In genomic region chr15:31619521-31619920, GRCm38 (mm10) we compare ENCODE assay signal across 15 mouse cellular contexts. TPM values are rescaled to one million over a fixed set of nuclear protein-coding genes. Genes with fewer than 3 reads are reported as not detected.
DNase-seq lines count a peak whose midpoint lies in the region; ATAC-seq and TF ChIP-seq lines count a peak whose summit lies in the region.
"Had no signal": no experiment of that assay in that cellular context is flagged by ENCODE, and none has a peak within 500 bp of the region (broad histone marks: within the 10 kb centered on the region; RNA-seq: fewer than 3 reads in every experiment).

No protein-coding gene starts in this region.

- 87% methylated on average over 8 of the region's 8 CpGs for WGBS in kidney, embryonic 15.5 days
- 87% methylated on average over 8 of the region's 8 CpGs for WGBS in kidney, adult 2 months
- 88% methylated on average over 8 of the region's 8 CpGs for WGBS in lung, postnatal 0 days

- no peaks in the 10 kb centered on the region for H3K79me2 ChIP-seq in MEL (ENCODE audit: control insufficient read depth, insufficient read depth, low read length, poor library complexity)

- TF ChIP-seq CTCF in kidney, adult 2 months (conservative IDR thresholded peaks at IDR 0.05; ENCODE audit: insufficient read depth, insufficient read length, low read depth, low read length) = no peak
- peak; percentile 33 for TF ChIP-seq CTCF in lung, postnatal 0 days (IDR thresholded peaks at IDR 0.05)
- TF ChIP-seq CTCF in MEL (IDR thresholded peaks at IDR 0.05 in 2 of 3, conservative IDR thresholded peaks at IDR 0.05 in 1 of 3; ENCODE audit: control insufficient read depth in 1 of 3, insufficient read depth in 1 of 3, low read depth in 2 of 3, low read length in 3 of 3, poor library complexity in 1 of 3, severe bottlenecking in 1 of 3) = no peak

- no peak for TF ChIP-seq EP300 in lung, postnatal 0 days (IDR thresholded peaks at IDR 0.05)
- TF ChIP-seq EP300 in MEL (IDR thresholded peaks at IDR 0.05; ENCODE audit: low read depth in 1 of 2, low read length in 2 of 2) = no peak

- peak; percentile 35 for DNase-seq in adrenal gland, postnatal 14 days
- no peak for DNase-seq in adrenal gland, adult 8-10 months
- no peak for DNase-seq in kidney, adult 2 months
- no peak for DNase-seq in lung, postnatal 0 days (ENCODE audit: low spot score)
- DNase-seq in lung, postnatal 4 days = no peak
- DNase-seq in MEL (ENCODE audit: low read depth, low spot score) = peak; percentile 29
- DNase-seq: cerebellum, adult 11 months; heart, adult 18-20 months; kidney, adult 18-20 months had no signal

- no peak overlapping the region for H3K4me2 ChIP-seq in kidney, embryonic 15.5 days
- no peak overlapping the region for H3K4me2 ChIP-seq in lung, postnatal 0 days (replicated peaks; ENCODE audit: low read depth, low read length)
- H3K4me2 ChIP-seq: neural tube, embryonic 12.5 days had no signal

- no peaks in the 10 kb centered on the region for H3K27me3 ChIP-seq in kidney, embryonic 15.5 days
- H3K27me3 ChIP-seq in kidney, adult 2 months (replicated peaks; ENCODE audit: control insufficient read depth, insufficient read depth, low read length) = no peaks in the 10 kb centered on the region
- no peaks in the 10 kb centered on the region for H3K27me3 ChIP-seq in lung, postnatal 0 days (replicated peaks; ENCODE audit: insufficient read depth, low read length)
- no peaks in the 10 kb centered on the region for H3K27me3 ChIP-seq in MEL (ENCODE audit: control insufficient read depth in 1 of 2, insufficient read depth in 2 of 2, low read length in 2 of 2)
- H3K27me3 ChIP-seq: neural tube, embryonic 12.5 days had no signal

- H3K4me1 ChIP-seq in kidney, embryonic 15.5 days = no peaks in the 10 kb centered on the region
- no peaks in the 10 kb centered on the region for H3K4me1 ChIP-seq in kidney, adult 2 months (ENCODE audit: control insufficient read depth, insufficient read depth, low read length)
- no peaks in the 10 kb centered on the region for H3K4me1 ChIP-seq in lung, postnatal 0 days (ENCODE audit: insufficient read depth, low read depth, low read length)
- H3K4me1 ChIP-seq in MEL (ENCODE audit: control insufficient read depth in 1 of 2, insufficient read depth in 2 of 2, low read length in 2 of 2) = peaks cover 3 to 5% of the 10 kb centered on the region in 2 experiments
- H3K4me1 ChIP-seq: hindbrain, embryonic 10.5 days; midbrain, embryonic 10.5 days; neural tube, embryonic 12.5 days had no signal

- H3K9me3 ChIP-seq in kidney, embryonic 15.5 days (replicated peaks) = no peaks in the 10 kb centered on the region
- no peaks in the 10 kb centered on the region for H3K9me3 ChIP-seq in lung, postnatal 0 days (ENCODE audit: low read length)
- H3K9me3 ChIP-seq in MEL (replicated peaks; ENCODE audit: insufficient read depth, low read length) = no peaks in the 10 kb centered on the region
- H3K9me3 ChIP-seq: hindbrain, embryonic 10.5 days; midbrain, embryonic 10.5 days; neural tube, embryonic 12.5 days had no signal

- TF ChIP-seq RAD21 in MEL (IDR thresholded peaks at IDR 0.05; ENCODE audit: low read depth, low read length) = peak; percentile 19

- TF ChIP-seq POLR2A in kidney, adult 2 months (IDR thresholded peaks at IDR 0.05; ENCODE audit: low read depth, low read length) = no peak
- no peak for TF ChIP-seq POLR2A in MEL (IDR thresholded peaks at IDR 0.05; ENCODE audit: control insufficient read depth in 1 of 2, insufficient read depth in 1 of 2, low read depth in 1 of 2, low read length in 2 of 2, poor library complexity in 1 of 2)

- no peak overlapping the region for H3K27ac ChIP-seq in kidney, embryonic 15.5 days
- H3K27ac ChIP-seq in kidney, adult 2 months (ENCODE audit: insufficient read depth, low read depth, low read length) = no peak overlapping the region
- H3K27ac ChIP-seq in lung, postnatal 0 days (ENCODE audit: low read length) = no peak overlapping the region
- no peak overlapping the region for H3K27ac ChIP-seq in MEL (ENCODE audit: control insufficient read depth, low read depth, low read length)
- H3K27ac ChIP-seq: hindbrain, embryonic 10.5 days; midbrain, embryonic 10.5 days; neural tube, embryonic 12.5 days had no signal

- no peak overlapping the region for H3K4me3 ChIP-seq in kidney, embryonic 15.5 days (replicated peaks)
- no peak overlapping the region for H3K4me3 ChIP-seq in kidney, adult 2 months (ENCODE audit: insufficient read depth, low read depth, low read length)
- no peak overlapping the region for H3K4me3 ChIP-seq in lung, postnatal 0 days (ENCODE audit: low read depth, low read length)
- H3K4me3 ChIP-seq in MEL (ENCODE audit: control insufficient read depth in 1 of 2, insufficient read depth in 1 of 2, low read depth in 2 of 2, low read length in 2 of 2) = no peak overlapping the region
- H3K4me3 ChIP-seq: erythroblast, embryonic 14.5 days; hindbrain, embryonic 10.5 days; midbrain, embryonic 10.5 days; neural tube, embryonic 12.5 days had no signal

- peaks cover 38% of the 10 kb centered on the region for H3K36me3 ChIP-seq in kidney, embryonic 15.5 days
- no peaks in the 10 kb centered on the region for H3K36me3 ChIP-seq in kidney, adult 2 months (ENCODE audit: control insufficient read depth, insufficient read depth, low read length)
- peaks cover 11% of the 10 kb centered on the region for H3K36me3 ChIP-seq in lung, postnatal 0 days (ENCODE audit: insufficient read depth, low read length)
- peaks cover 1 to 4% of the 10 kb centered on the region in 2 experiments; a peak in 2 of 4 replicates for H3K36me3 ChIP-seq in MEL (ENCODE audit: control insufficient read depth in 1 of 2, insufficient read depth in 2 of 2, low read length in 2 of 2)

- ATAC-seq in kidney, embryonic 15.5 days (replicated peaks; ENCODE audit: low FRiP score) = 0 out of 2 replicates have a peak, but pooled peaks have one; percentile 40
- no peak for ATAC-seq in lung, postnatal 0 days
- ATAC-seq in frontal cortex, adult (ENCODE audit: low TSS enrichment) = no peak

- H3K9ac ChIP-seq in kidney, embryonic 15.5 days = no peak overlapping the region
- no peak overlapping the region for H3K9ac ChIP-seq in lung, postnatal 0 days (replicated peaks; ENCODE audit: low read depth)
- no peak overlapping the region for H3K9ac ChIP-seq in MEL (ENCODE audit: control insufficient read depth, low read depth, low read length, poor library complexity, severe bottlenecking)
- H3K9ac ChIP-seq: neural tube, embryonic 12.5 days had no signal

TF ChIP-seq in MEL, 35 proteins besides CTCF, POLR2A, EP300 and RAD21 (continues in another document):
- TF ChIP-seq MEF2A (IDR thresholded peaks at IDR 0.05; ENCODE audit: extremely low read depth, insufficient replicate concordance, low read depth, low read length, poor library complexity, severe bottlenecking) (no peak), NRF1 (IDR thresholded peaks at IDR 0.05; ENCODE audit: insufficient read depth, low read depth, low read length, poor library complexity, severe bottlenecking) (no peak), USF1 (IDR thresholded peaks at IDR 0.05; ENCODE audit: low read depth, low read length) (no peak), UBTF (IDR thresholded peaks at IDR 0.05; ENCODE audit: borderline replicate concordance, insufficient read depth, low read depth, low read length) (no peak), POLR2AphosphoS2 (IDR thresholded peaks at IDR 0.05; ENCODE audit: low read length) (no peak), ZNF384 (IDR thresholded peaks at IDR 0.05; ENCODE audit: low read depth, low read length) (no peak), TCF12 (IDR thresholded peaks at IDR 0.05; ENCODE audit: low read depth, low read length) (no peak), MXI1 (IDR thresholded peaks at IDR 0.05; ENCODE audit: low read depth, low read length) (no peak), ELF1 (IDR thresholded peaks at IDR 0.05; ENCODE audit: low read depth, low read length) (no peak), TBP (IDR thresholded peaks at IDR 0.05; ENCODE audit: low read depth, low read length) (no peak), HCFC1 (IDR thresholded peaks at IDR 0.05; ENCODE audit: low read depth, low read length) (no peak), TAL1 (IDR thresholded peaks at IDR 0.05; ENCODE audit: low read length) (no peak), NELFE (IDR thresholded peaks at IDR 0.05; ENCODE audit: low read depth, low read length) (no peak), BHLHE40 (IDR thresholded peaks at IDR 0.05; ENCODE audit: borderline replicate concordance, low read depth, low read length) (no peak), CHD2 (IDR thresholded peaks at IDR 0.05; ENCODE audit: low read length) (no peak), ZKSCAN1 (IDR thresholded peaks at IDR 0.05; ENCODE audit: low read depth, low read length) (no peak)

RNA-seq across cellular contexts. Expression of gene Fam173b, which starts 17.9 kb away (rescaled TPM):
- 17.1 and 21.7 TPM in 2 replicates for total RNA-seq in adrenal gland, postnatal 14 days (2021)
- 10 to 100 TPM; 25.9 to 29.7 (median 27.9) TPM for total RNA-seq in adrenal gland, adult 8-10 months (2022)
- 13.4 and 13.9 TPM in 2 replicates for polyA plus RNA-seq in kidney, embryonic 15.5 days (2015; fragmentation: Nextera tagmentation; extraction: Ambion mirVana)
- 10.8 and 13.6 TPM in 2 replicates for polyA plus RNA-seq in kidney, adult 2 months (2012; rRNA removed)
- polyA plus RNA-seq in lung, postnatal 0 days (2015; fragmentation: Nextera tagmentation; extraction: Ambion mirVana) = 9.8 and 14.0 TPM in 2 replicates
- total RNA-seq in MEL (2012; rRNA removed) = 26.2 and 29.2 TPM in 2 replicates
- polyA plus RNA-seq in MEL (2012; ENCODE audit: insufficient read depth in 1 of 2, insufficient read length in 2 of 2, low read depth in 1 of 2, low replicate concordance in 2 of 2, missing spikeins in 1 of 2) = 10 to 100 TPM in 1 of 2 experiments, not detected in 1; 21.0 TPM

RNA-seq across cellular contexts. Expression of gene Cct5, which starts 17.9 kb away (rescaled TPM):
- total RNA-seq in adrenal gland, postnatal 14 days (2021) = 290 and 308 TPM in 2 replicates
- 100 to 1,000 TPM; 232 to 302 (median 271) TPM for total RNA-seq in adrenal gland, adult 8-10 months (2022)
- 560 and 580 TPM in 2 replicates for polyA plus RNA-seq in kidney, embryonic 15.5 days (2015; fragmentation: Nextera tagmentation; extraction: Ambion mirVana)
- polyA plus RNA-seq in kidney, adult 2 months (2012; rRNA removed) = 87.3 and 102 TPM in 2 replicates
- 211 and 225 TPM in 2 replicates for polyA plus RNA-seq in lung, postnatal 0 days (2015; fragmentation: Nextera tagmentation; extraction: Ambion mirVana)
- total RNA-seq in MEL (2012; rRNA removed) = 1,184 and 1,257 TPM in 2 replicates
- 100 to 1,000 TPM; 396 to 798 TPM for polyA plus RNA-seq in MEL (2012; ENCODE audit: insufficient read depth in 1 of 2, insufficient read length in 2 of 2, low read depth in 1 of 2, low replicate concordance in 2 of 2, missing spikeins in 1 of 2)

RNA-seq across cellular contexts. Expression of gene Cmbl, which starts 54.3 kb away (rescaled TPM):
- total RNA-seq in adrenal gland, postnatal 14 days (2021) = 73.9 and 91.6 TPM in 2 replicates
- total RNA-seq in adrenal gland, adult 8-10 months (2022) = 100 to 1,000 TPM; 160 to 274 (median 195) TPM
- 13.6 and 14.6 TPM in 2 replicates for polyA plus RNA-seq in kidney, embryonic 15.5 days (2015; fragmentation: Nextera tagmentation; extraction: Ambion mirVana)
- polyA plus RNA-seq in kidney, adult 2 months (2012; rRNA removed) = 343 and 361 TPM in 2 replicates
- polyA plus RNA-seq in lung, postnatal 0 days (2015; fragmentation: Nextera tagmentation; extraction: Ambion mirVana) = 12.2 and 13.5 TPM in 2 replicates
- total RNA-seq in MEL (2012; rRNA removed) = 0.31 TPM in 1 of 2 replicates, not detected in the other
- polyA plus RNA-seq in MEL (2012; ENCODE audit: insufficient read depth in 1 of 2, insufficient read length in 2 of 2, low read depth in 1 of 2, low replicate concordance in 2 of 2, missing spikeins in 1 of 2) = under 1 TPM in 1 of 2 experiments, not detected in 1; 0.22 TPM
- polyA plus RNA-seq: erythroblast, embryonic 14.5 days had no signal

Comparison
In these comparisons a context has a peak if more than half of its experiments do, and no peak if none do; other contexts are left out.
1. DNase-seq: peak in adrenal gland, postnatal 14 days (single experiment) and MEL (single experiment); none in adrenal gland, adult 8-10 months (single experiment), kidney, adult 2 months (single experiment), lung, postnatal 0 days (single experiment) and lung, postnatal 4 days (0 of 2).
2. RNA of gene Cmbl, which starts 54.3 kb away (polyA plus RNA-seq): 343 to 361 TPM in kidney, adult 2 months; 13.6 to 14.6 TPM in kidney, embryonic 15.5 days, 12.2 to 13.5 TPM in lung, postnatal 0 days and 0.22 TPM in MEL; every median in the first group is over 10 times any median in the second.